Mouse (Mus musculus) thymus, adult 2 months (tissue): ENCODE results near the gene Anks3.

Source experiments
- CTCF ChIP-seq: fragments of 200-500 bp; IDR thresholded peaks from 2 replicates; pipeline ENCODE4 v1.5.1; 2012; ENCODE audit warnings: mild to moderate bottlenecking, control low read depth, low read length, moderate library complexity, borderline replicate concordance; ENCODE audit not compliant: control insufficient read depth, poor library complexity, insufficient read depth; ENCODE audit errors: extremely low read depth
- POLR2A ChIP-seq: fragments of 200-500 bp; IDR thresholded peaks from 2 replicates; pipeline ENCODE4 v1.6.1; 2012; ENCODE audit warnings: mild to moderate bottlenecking, low read length, control low read depth, moderate library complexity; ENCODE audit not compliant: control insufficient read depth, poor library complexity, insufficient read depth; ENCODE audit errors: extremely low read depth

DNA sequence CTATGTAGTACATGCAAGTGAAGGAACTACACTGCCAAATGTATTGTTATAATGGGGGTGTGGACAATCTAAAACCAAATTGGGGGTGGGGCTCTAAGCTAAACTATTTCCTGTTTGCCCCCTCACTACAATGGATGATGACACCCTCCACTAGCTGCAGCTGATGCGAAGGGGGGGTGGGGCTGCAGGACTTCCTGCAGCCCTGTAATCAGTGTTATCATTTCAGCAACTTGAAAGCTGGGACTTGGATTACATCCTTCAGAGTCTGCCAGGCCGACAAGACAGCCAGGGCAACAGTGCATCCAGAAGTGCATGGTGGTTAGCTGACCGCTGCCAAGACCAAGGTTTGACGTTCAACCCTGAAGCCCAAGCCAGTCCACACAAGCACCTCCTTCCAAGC, 7.6 kb upstream of the Anks3 start:
- TF ChIP-seq CTCF (no peak), POLR2A (no peak)
